Mouse (Mus musculus): Measurements from ENCODE around the gene Usp15. TPM values are rescaled to one million over a fixed set of nuclear protein-coding genes. Genes with fewer than 3 reads are reported as not detected.

The Usp15 gene
- polyA plus RNA-seq, 1 experiment = 14.7 TPM

- Histone ChIP-seq H3K36me3 (ENCODE audit: control insufficient read depth, insufficient read depth, low read length) (peaks cover 13% of the 10 kb centered on the region), H3K4me1 (replicated peaks; ENCODE audit: control insufficient read depth, insufficient read depth, low read length) (no peaks in the 10 kb centered on the region), H3K4me3 (ENCODE audit: control insufficient read depth, insufficient read depth, low read length) (no peak overlapping the region), H3K27me3 (ENCODE audit: control insufficient read depth, insufficient read depth, low read length) (no peaks in the 10 kb centered on the region), H3K27ac (ENCODE audit: control insufficient read depth, insufficient read depth, low read length) (no peak overlapping the region)
- WGBS = 95% methylated on average over 5 of the region's 5 CpGs
- no peak for DNase-seq
- TF ChIP-seq CTCF (IDR thresholded peaks at IDR 0.05; ENCODE audit: borderline replicate concordance, control insufficient read depth, extremely low read depth, insufficient read depth, low read length, poor library complexity) (no peak), POLR2A (IDR thresholded peaks at IDR 0.05; ENCODE audit: control insufficient read depth, extremely low read depth, insufficient read depth, low read length, poor library complexity) (no peak)
These were observed 88.7 kb downstream of the Usp15 start for GRCm38 (mm10) chr10:123108121-123108520.

DNA sequence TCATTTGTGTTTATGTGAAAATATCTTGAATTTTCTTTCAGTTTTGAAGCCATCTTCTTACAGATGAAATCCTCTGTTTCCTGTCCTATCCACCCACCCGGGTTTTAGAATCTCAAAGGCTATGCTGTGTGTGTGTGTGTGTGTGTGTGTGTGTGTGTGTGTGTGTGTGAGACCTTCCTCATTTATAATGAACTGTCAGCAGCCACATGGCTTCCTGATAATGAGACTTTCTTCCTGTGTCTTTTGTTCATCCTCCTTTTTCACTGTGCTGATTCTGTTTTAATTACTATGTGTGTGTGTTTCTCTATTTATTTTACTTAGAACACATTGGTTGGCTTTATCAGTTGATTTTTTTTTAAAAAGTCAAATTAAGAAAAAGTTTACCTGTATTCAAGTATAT lies 95.5 kb downstream of the Usp15 start:
- TF ChIP-seq POLR2A (IDR thresholded peaks at IDR 0.05; ENCODE audit: control insufficient read depth, extremely low read depth, insufficient read depth, low read length, poor library complexity) = no peak
- TF ChIP-seq CTCF (IDR thresholded peaks at IDR 0.05; ENCODE audit: borderline replicate concordance, control insufficient read depth, extremely low read depth, insufficient read depth, low read length, poor library complexity) = no peak
- Histone ChIP-seq H3K4me1 (replicated peaks; ENCODE audit: control insufficient read depth, insufficient read depth, low read length) (no peaks in the 10 kb centered on the region), H3K36me3 (ENCODE audit: control insufficient read depth, insufficient read depth, low read length) (no peaks in the 10 kb centered on the region), H3K27me3 (ENCODE audit: control insufficient read depth, insufficient read depth, low read length) (no peaks in the 10 kb centered on the region), H3K27ac (ENCODE audit: control insufficient read depth, insufficient read depth, low read length) (no peak overlapping the region), H3K4me3 (ENCODE audit: control insufficient read depth, insufficient read depth, low read length) (no peak overlapping the region)
- 4% methylated on average over 1 of the region's 1 CpGs for WGBS
- DNase-seq = no peak

DNA sequence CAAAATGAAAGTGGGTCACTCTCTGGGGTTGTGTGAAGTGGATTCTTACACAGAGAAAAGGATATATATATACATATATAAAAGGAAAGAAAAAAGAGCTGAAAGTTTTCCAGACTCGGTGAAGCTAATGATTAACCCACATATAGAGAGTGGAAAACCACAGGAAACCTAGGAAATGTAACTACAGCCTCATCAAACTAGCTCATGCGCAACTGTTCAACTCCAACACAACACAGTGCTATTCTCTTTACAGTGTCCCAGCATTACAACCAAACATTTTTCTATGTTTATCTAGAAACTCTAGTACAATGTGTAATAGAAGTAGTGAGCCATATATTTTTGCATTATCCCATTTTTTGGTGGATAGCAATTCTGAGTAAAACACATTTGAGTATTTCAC lies 96.2 kb downstream of the Usp15 start:
- Histone ChIP-seq H3K27ac (ENCODE audit: control insufficient read depth, insufficient read depth, low read length) (no peak overlapping the region), H3K36me3 (ENCODE audit: control insufficient read depth, insufficient read depth, low read length) (no peaks in the 10 kb centered on the region), H3K27me3 (ENCODE audit: control insufficient read depth, insufficient read depth, low read length) (no peaks in the 10 kb centered on the region), H3K4me1 (replicated peaks; ENCODE audit: control insufficient read depth, insufficient read depth, low read length) (no peaks in the 10 kb centered on the region), H3K4me3 (ENCODE audit: control insufficient read depth, insufficient read depth, low read length) (no peak overlapping the region)
- TF ChIP-seq POLR2A (IDR thresholded peaks at IDR 0.05; ENCODE audit: control insufficient read depth, extremely low read depth, insufficient read depth, low read length, poor library complexity) (no peak), CTCF (IDR thresholded peaks at IDR 0.05; ENCODE audit: borderline replicate concordance, control insufficient read depth, extremely low read depth, insufficient read depth, low read length, poor library complexity) (no peak)
- 67% methylated on average over 2 of the region's 2 CpGs for WGBS
- DNase-seq = no peak

DNA sequence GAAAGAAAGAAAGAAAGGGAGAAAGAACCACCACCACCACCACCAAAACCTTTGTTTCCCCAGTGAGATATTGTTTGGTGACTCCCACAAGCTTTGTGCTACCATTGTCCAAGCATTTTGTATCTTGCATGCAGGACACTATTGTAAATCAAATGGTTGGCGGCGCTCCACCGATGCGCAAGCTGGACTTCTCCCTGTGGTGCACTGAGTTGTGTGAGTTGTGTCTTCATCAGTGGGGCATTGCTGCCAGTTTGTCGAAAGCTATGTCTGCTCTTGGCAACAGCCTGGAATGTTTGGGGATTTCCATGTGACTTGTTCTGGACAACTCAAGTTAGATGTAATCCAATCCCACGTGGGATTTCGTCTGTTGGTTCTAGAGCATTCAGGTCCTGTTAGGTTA lies 102.3 kb downstream of the Usp15 start:
- no peak for DNase-seq
- TF ChIP-seq POLR2A (IDR thresholded peaks at IDR 0.05; ENCODE audit: control insufficient read depth, extremely low read depth, insufficient read depth, low read length, poor library complexity) = no peak
- no peak for TF ChIP-seq CTCF (IDR thresholded peaks at IDR 0.05; ENCODE audit: borderline replicate concordance, control insufficient read depth, extremely low read depth, insufficient read depth, low read length, poor library complexity)
- WGBS = 96% methylated on average over 7 of the region's 7 CpGs
- no peaks in the 10 kb centered on the region for H3K27me3 ChIP-seq (ENCODE audit: control insufficient read depth, insufficient read depth, low read length)
- H3K36me3 ChIP-seq (ENCODE audit: control insufficient read depth, insufficient read depth, low read length) = no peaks in the 10 kb centered on the region
- no peaks in the 10 kb centered on the region for H3K4me1 ChIP-seq (replicated peaks; ENCODE audit: control insufficient read depth, insufficient read depth, low read length)
- H3K27ac ChIP-seq (ENCODE audit: control insufficient read depth, insufficient read depth, low read length) = no peak overlapping the region
- H3K4me3 ChIP-seq (ENCODE audit: control insufficient read depth, insufficient read depth, low read length) = no peak overlapping the region

DNA sequence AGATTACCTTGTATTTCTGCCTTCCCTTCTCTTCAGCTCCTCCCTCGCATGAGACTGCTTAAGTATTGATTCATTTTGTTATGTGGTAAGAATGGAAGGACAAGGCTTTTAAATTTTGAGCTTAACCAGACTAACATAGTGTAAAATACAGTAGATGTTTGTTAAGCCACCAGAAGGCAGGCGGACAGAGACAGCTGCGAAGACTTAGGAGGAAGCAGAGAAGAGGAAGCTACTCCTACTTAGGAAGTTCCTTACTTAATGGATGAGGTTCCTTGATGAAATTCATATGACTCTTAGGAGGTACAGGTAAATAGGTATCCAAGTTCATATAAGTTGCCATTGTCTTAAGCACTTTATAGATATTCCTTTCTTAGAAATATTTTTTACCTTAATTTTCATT lies 104.2 kb downstream of the Usp15 start:
- no peak for TF ChIP-seq CTCF (IDR thresholded peaks at IDR 0.05; ENCODE audit: borderline replicate concordance, control insufficient read depth, extremely low read depth, insufficient read depth, low read length, poor library complexity)
- no peak for TF ChIP-seq POLR2A (IDR thresholded peaks at IDR 0.05; ENCODE audit: control insufficient read depth, extremely low read depth, insufficient read depth, low read length, poor library complexity)
- Histone ChIP-seq H3K4me1 (replicated peaks; ENCODE audit: control insufficient read depth, insufficient read depth, low read length) (no peaks in the 10 kb centered on the region), H3K4me3 (ENCODE audit: control insufficient read depth, insufficient read depth, low read length) (no peak overlapping the region), H3K27ac (ENCODE audit: control insufficient read depth, insufficient read depth, low read length) (no peak overlapping the region), H3K36me3 (ENCODE audit: control insufficient read depth, insufficient read depth, low read length) (no peaks in the 10 kb centered on the region), H3K27me3 (ENCODE audit: control insufficient read depth, insufficient read depth, low read length) (no peaks in the 10 kb centered on the region)
- WGBS = 52% methylated on average over 3 of the region's 3 CpGs
- DNase-seq = no peak

DNA sequence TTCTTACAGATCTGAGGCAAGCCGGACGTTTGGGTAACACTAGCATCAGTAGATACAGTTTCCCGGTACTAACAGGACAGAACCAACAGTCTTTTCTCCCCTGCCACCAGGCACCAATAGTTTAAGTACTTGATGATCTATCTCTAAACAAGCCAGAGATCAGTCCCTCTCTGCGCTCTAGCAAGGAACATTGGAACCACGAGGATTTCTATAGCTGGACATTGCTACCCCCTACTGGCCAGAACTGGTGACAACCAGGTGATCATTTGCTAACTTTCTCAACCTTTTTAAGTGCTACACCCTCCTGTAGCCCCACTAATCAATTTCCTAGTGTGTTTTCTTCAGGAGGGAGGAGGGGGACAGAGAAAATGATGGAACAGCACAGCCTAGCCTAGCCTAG lies 105.1 kb downstream of the Usp15 start:
- Histone ChIP-seq H3K4me3 (ENCODE audit: control insufficient read depth, insufficient read depth, low read length) (no peak overlapping the region), H3K4me1 (replicated peaks; ENCODE audit: control insufficient read depth, insufficient read depth, low read length) (no peaks in the 10 kb centered on the region), H3K27me3 (ENCODE audit: control insufficient read depth, insufficient read depth, low read length) (no peaks in the 10 kb centered on the region), H3K27ac (ENCODE audit: control insufficient read depth, insufficient read depth, low read length) (no peak overlapping the region), H3K36me3 (ENCODE audit: control insufficient read depth, insufficient read depth, low read length) (no peaks in the 10 kb centered on the region)
- peak; percentile 48 for DNase-seq
- 48% methylated on average over 5 of the region's 5 CpGs for whole genome bisulfite sequencing
- no peak for TF ChIP-seq POLR2A (IDR thresholded peaks at IDR 0.05; ENCODE audit: control insufficient read depth, extremely low read depth, insufficient read depth, low read length, poor library complexity)
- TF ChIP-seq CTCF (IDR thresholded peaks at IDR 0.05; ENCODE audit: borderline replicate concordance, control insufficient read depth, extremely low read depth, insufficient read depth, low read length, poor library complexity) = no peak

- DNase-seq = no peak
- H3K4me1 ChIP-seq (replicated peaks; ENCODE audit: control insufficient read depth, insufficient read depth, low read length) = peaks cover 5% of the 10 kb centered on the region; the same call in 1 of the 2 replicates
- H3K36me3 ChIP-seq (ENCODE audit: control insufficient read depth, insufficient read depth, low read length) = no peaks in the 10 kb centered on the region
- H3K4me3 ChIP-seq (ENCODE audit: control insufficient read depth, insufficient read depth, low read length) = no peak overlapping the region
- H3K27ac ChIP-seq (ENCODE audit: control insufficient read depth, insufficient read depth, low read length) = no peak overlapping the region
- WGBS = 95% methylated on average over 12 of the region's 12 CpGs
- TF ChIP-seq POLR2A (IDR thresholded peaks at IDR 0.05; ENCODE audit: control insufficient read depth, extremely low read depth, insufficient read depth, low read length, poor library complexity) (no peak), CTCF (IDR thresholded peaks at IDR 0.05; ENCODE audit: borderline replicate concordance, control insufficient read depth, extremely low read depth, insufficient read depth, low read length, poor library complexity) (no peak)
- no peaks in the 10 kb centered on the region for H3K27me3 ChIP-seq (ENCODE audit: control insufficient read depth, insufficient read depth, low read length)
These were observed 107.3 kb downstream of the Usp15 start for GRCm38 (mm10) chr10:123089425-123089930.
